Mouse (Mus musculus) liver, embryonic 16.5 days (tissue): ENCODE data around the gene Zfp583. TPM values are rescaled to one million over a fixed set of nuclear protein-coding genes. Genes with fewer than 3 reads are reported as not detected.
A peak's percentile ranks its signal among the peaks of the same experiment; 100 is the strongest.

Experiments used
- ATAC-seq: fragments of 200-750 bp; cut with Nextera tagmentation; 2 replicates; pipeline ENCODE4 v1.8.0; 2017; ENCODE audit warnings: low read depth, mild to moderate bottlenecking, moderate number of reproducible peaks, moderate library complexity
- H3K27ac ChIP-seq: fragments of 300-500 bp; sonication (generic); 2 replicates; pipeline ENCODE4 v1.5.1; 2014; ENCODE audit warnings: mild to moderate bottlenecking, low read length
- H3K27me3 ChIP-seq: fragments of 300-500 bp; sonication (generic); 2 replicates; pipeline ENCODE4 v1.6.1; 2014; ENCODE audit warnings: low read depth, low read length, mixed read lengths; ENCODE audit not compliant: control insufficient read depth, insufficient read depth
- H3K36me3 ChIP-seq: fragments of 300-500 bp; sonication (generic); 2 replicates; pipeline ENCODE4 v1.6.1; 2014; ENCODE audit warnings: mild to moderate bottlenecking; ENCODE audit not compliant: control insufficient read depth, insufficient read depth
- H3K4me1 ChIP-seq: fragments of 300-500 bp; sonication (generic); 2 replicates; pipeline ENCODE4 v1.6.1; 2014; ENCODE audit warnings: low read depth, low read length, mixed read lengths; ENCODE audit not compliant: control insufficient read depth
- H3K4me2 ChIP-seq: fragments of 300-500 bp; sonication (generic); 2 replicates; pipeline ENCODE4 v1.6.1; 2014; ENCODE audit warnings: low read depth, low read length, mixed read lengths
- H3K4me3 ChIP-seq: fragments of 300-500 bp; sonication (generic); 2 replicates; pipeline ENCODE4 v1.5.1; 2014; ENCODE audit warnings: low read depth, mild to moderate bottlenecking, low read length
- H3K9ac ChIP-seq: fragments of 300-500 bp; sonication (generic); 2 replicates; pipeline ENCODE4 v1.6.1; 2014; ENCODE audit warnings: low read depth, low read length
- H3K9me3 ChIP-seq: fragments of 300-500 bp; sonication (generic); replicated peaks from 2 replicates; pipeline ENCODE4 v1.6.1; 2016; ENCODE audit warnings: low read length; ENCODE audit not compliant: control insufficient read depth
- WGBS: fragments of 180-500 bp; shearing (Covaris S2); extraction: QIAGEN DNeasy Blood & Tissue Kit; methylation state at CpG from one replicate; pipeline ENCODE4 v1.1.7; 2014; ENCODE audit not compliant: insufficient replicate concordance; 5-methylcytosine and 5-hydroxymethylcytosine counted together
- polyA plus RNA-seq: library from polyadenylated mRNA; unstranded; fragments of >200 nt; fragmentation: Nextera tagmentation; extraction: Ambion mirVana; gene quantifications from 2 replicates; pipeline ENCODE4 v1.2.1, GENCODE M21; 2015

The Zfp583 gene
- polyA plus RNA-seq, 1 experiment from 2014 or later, result 0.45 TPM

- Histone ChIP-seq H3K27ac (peak overlapping the region; percentile 43; the same call in 1 of the 2 replicates), H3K36me3 (no peaks in the 10 kb centered on the region), H3K9me3 (no peaks in the 10 kb centered on the region), H3K4me3 (peak overlapping the region; percentile 71), H3K27me3 (no peaks in the 10 kb centered on the region), H3K4me2 (peak overlapping the region; percentile 80), H3K9ac (peak overlapping the region; percentile 51), H3K4me1 (peaks cover 44% of the 10 kb centered on the region)
- ATAC-seq, result no peak
- WGBS, result 21% methylated on average over 7 of the region's 7 CpGs
Measured at GRCm38 (mm10) chr7:6361756-6362155, 30.7 kb upstream of the Zfp583 start.

DNA sequence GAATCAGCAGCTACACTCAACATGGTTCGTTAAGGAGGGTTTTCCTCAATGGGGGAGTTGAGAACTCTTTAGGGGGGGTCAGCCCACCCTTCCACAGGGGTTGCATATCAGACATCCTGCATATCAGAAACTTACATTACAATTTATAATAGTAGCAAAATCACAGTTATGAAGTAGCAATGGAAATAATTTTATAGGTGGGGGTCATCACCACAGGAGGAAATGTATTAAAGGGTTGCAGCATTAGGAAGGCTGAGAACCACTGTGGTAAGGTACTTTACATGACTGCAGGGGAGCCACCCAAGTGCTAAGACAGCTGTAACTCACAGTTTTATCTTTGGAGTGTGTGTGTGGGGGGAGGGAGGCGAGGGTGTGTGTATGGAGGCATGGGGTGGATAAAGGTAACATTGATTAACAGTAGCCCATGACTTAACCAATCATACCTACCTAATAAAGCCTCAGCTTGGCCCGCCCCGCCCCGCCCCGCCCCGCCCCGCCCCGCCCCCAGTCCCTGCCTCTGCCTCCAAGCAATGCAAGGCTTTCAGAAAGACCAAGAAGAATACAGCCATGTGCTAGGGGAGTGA lies 29.5 kb upstream of the Zfp583 start:
- Histone ChIP-seq H3K27me3 (no peaks in the 10 kb centered on the region), H3K9me3 (no peaks in the 10 kb centered on the region), H3K27ac (no peak overlapping the region), H3K36me3 (no peaks in the 10 kb centered on the region), H3K4me3 (no peak overlapping the region), H3K9ac (no peak overlapping the region), H3K4me2 (no peak overlapping the region), H3K4me1 (peaks cover 37% of the 10 kb centered on the region)
- peak; percentile 2; the same call in 1 of the 2 replicates for ATAC-seq
- 7% methylated on average over 9 of the region's 9 CpGs for WGBS

DNA sequence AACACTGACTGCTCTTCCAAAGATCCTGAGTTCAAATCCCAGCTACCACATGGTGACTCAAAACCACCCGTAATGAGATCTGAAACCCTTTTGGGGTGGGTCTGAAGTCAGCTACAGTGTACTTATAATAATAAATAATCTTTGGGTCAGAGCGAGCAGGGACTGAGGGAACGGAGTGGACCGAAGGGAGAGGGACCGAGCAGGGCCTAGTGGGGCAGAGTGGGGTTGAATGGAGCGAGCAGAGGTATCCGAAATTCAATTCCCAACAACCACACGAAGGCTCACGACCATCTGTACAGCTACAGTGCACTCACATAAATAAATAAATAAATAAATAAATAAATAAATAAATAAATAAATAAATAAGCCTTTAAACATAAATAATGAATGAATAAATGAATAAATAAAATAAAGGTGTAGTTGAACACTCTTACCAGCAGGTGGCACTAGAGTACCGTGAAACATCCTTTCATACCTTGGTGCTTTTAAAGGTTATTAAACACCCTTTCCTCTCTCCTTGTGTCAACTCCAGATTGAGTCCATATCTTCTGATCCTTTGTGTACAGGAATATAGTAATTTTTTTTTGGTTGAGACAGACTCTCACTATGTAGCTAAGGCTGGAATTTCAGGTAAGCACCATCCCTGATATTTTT lies 28.0 kb upstream of the Zfp583 start:
- no peak overlapping the region for H3K4me2 ChIP-seq
- 48% methylated on average over 10 of the region's 10 CpGs for WGBS
- ATAC-seq, result no peak
- no peaks in the 10 kb centered on the region for H3K36me3 ChIP-seq
- no peak overlapping the region for H3K9ac ChIP-seq
- H3K27ac ChIP-seq, result no peak overlapping the region
- no peaks in the 10 kb centered on the region for H3K9me3 ChIP-seq
- no peaks in the 10 kb centered on the region for H3K27me3 ChIP-seq
- H3K4me1 ChIP-seq, result peaks cover 31% of the 10 kb centered on the region
- H3K4me3 ChIP-seq, result no peak overlapping the region

DNA sequence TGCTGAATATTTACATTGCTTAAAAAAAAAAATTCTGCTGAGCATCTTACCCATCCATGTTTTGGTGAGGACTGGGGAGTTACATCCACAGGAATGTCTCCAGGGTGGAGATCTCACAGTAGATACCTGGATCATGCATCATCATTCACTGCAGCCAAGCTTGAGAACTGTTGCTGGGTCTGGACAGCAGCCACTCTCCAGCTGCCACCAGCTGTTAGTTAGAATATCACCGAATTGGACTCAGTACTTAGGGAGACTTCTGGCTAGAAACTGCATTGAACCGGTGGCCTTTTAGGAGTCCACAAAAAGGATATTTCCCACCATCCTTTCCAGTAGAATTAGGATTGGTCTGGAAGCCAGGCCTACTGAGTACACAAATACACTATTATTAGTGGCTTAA lies 27.0 kb upstream of the Zfp583 start:
- Histone ChIP-seq H3K4me1 (peaks cover 25% of the 10 kb centered on the region), H3K4me2 (no peak overlapping the region), H3K36me3 (no peaks in the 10 kb centered on the region), H3K27ac (no peak overlapping the region), H3K27me3 (no peaks in the 10 kb centered on the region), H3K9ac (no peak overlapping the region), H3K9me3 (no peaks in the 10 kb centered on the region), H3K4me3 (no peak overlapping the region)
- ATAC-seq, result no peak
- WGBS, result 54% methylated on average over 2 of the region's 2 CpGs

DNA sequence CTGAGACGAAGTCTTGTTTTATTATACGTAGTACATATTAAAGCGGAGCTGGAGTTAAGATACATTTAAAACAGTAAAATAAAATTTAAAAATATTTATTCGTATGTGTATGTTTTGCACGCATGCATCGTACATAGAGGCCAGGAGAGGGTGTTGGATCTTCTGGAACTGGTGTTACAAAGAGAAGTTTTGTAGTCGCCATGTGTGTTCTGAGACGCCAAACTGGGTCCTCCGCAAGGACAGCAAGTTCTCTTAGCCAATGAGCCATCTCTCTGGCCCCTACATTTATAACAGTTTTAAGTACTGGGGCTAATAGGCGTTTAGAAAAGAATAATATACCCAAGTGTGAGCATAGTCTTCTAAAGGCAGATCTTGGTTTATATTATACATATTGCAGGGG lies 13.0 kb upstream of the Zfp583 start:
- WGBS, result 30% methylated on average over 10 of the region's 10 CpGs
- Histone ChIP-seq H3K27me3 (no peaks in the 10 kb centered on the region), H3K4me1 (no peaks in the 10 kb centered on the region), H3K9ac (peak overlapping the region; percentile 58; the same call in 1 of the 2 replicates), H3K27ac (no peak overlapping the region), H3K4me2 (peak overlapping the region; percentile 66), H3K36me3 (no peaks in the 10 kb centered on the region), H3K9me3 (no peaks in the 10 kb centered on the region), H3K4me3 (peak overlapping the region; percentile 68)
- ATAC-seq, result no peak

DNA sequence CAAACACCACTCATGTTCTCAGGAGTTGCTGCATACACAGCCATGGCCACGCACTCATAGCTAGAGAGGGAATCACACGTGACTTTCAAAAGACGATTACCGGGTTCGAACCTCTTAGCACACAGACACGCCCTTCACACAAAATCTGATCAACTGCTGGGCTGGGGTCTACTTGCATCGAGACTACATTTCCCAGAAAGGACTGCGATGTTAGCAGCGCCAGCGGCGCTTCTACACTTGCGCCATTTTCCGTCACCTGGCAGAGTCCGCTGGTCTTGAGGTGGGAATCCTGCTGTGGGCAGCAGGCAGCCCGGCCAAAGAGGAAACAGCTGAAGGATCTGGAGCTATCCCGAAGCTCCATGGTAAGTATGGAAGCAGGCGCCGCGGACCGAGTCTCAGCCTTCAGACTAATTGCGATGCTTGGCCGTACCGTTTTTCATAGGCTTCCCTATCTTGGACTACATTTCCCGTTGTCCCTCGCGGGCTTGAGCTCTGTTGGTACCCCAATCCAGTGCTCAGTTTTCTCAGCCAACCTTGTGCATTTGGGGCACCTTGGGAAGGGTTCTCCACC lies 12.5 kb upstream of the Zfp583 start, which contains the start of gene Gm3854:
TSS of gene Gm3854 (plus strand) at position 259 of the 571 bp plus-strand sequence.
- no peaks in the 10 kb centered on the region for H3K36me3 ChIP-seq
- peak within 1 kb of the TSS; percentile 58 for H3K9ac ChIP-seq
- ATAC-seq, result peak; percentile 69
- H3K27me3 ChIP-seq, result no peaks in the 10 kb centered on the region
- peak within 1 kb of the TSS; percentile 68 for H3K4me3 ChIP-seq
- H3K27ac ChIP-seq, result no peak within 1 kb of the TSS
- WGBS, result under 1% methylated on average over 26 of the region's 26 CpGs
- no peaks in the 10 kb centered on the region for H3K9me3 ChIP-seq
- no peaks in the 10 kb centered on the region for H3K4me1 ChIP-seq
- peak within 1 kb of the TSS; percentile 66 for H3K4me2 ChIP-seq

GRCm38 (mm10) chr7:6339865-6340264 lies 8.8 kb upstream of the Zfp583 start:
- ATAC-seq, result no peak
- WGBS, result 62% methylated on average over 5 of the region's 5 CpGs
- Histone ChIP-seq H3K36me3 (no peaks in the 10 kb centered on the region), H3K4me2 (no peak overlapping the region), H3K27me3 (no peaks in the 10 kb centered on the region), H3K9ac (no peak overlapping the region), H3K4me3 (no peak overlapping the region), H3K4me1 (no peaks in the 10 kb centered on the region), H3K27ac (no peak overlapping the region), H3K9me3 (no peaks in the 10 kb centered on the region)

GRCm38 (mm10) chr7:6330458-6331232 lies 440 bp downstream of the Zfp583 start:
- H3K9ac ChIP-seq, result peak overlapping the region; percentile 66
- peak overlapping the region; percentile 70 for H3K4me2 ChIP-seq
- H3K4me3 ChIP-seq, result peak overlapping the region; percentile 57
- H3K27ac ChIP-seq, result no peak overlapping the region
- WGBS, result 13% methylated on average over 23 of the region's 23 CpGs
- peak; percentile 53 for ATAC-seq
- H3K36me3 ChIP-seq, result no peaks in the 10 kb centered on the region
- no peaks in the 10 kb centered on the region for H3K27me3 ChIP-seq
- H3K9me3 ChIP-seq, result no peaks in the 10 kb centered on the region
- peaks cover 4% of the 10 kb centered on the region for H3K4me1 ChIP-seq
